Mouse (Mus musculus): ENCODE measurements around the gene Plcb3.
"Not testable (repeated sequence)": the region's sequence is repeated elsewhere in the genome, so short reads cannot be mapped to it uniquely, and the experiment has no call there.

Plcb3 gene

DNA sequence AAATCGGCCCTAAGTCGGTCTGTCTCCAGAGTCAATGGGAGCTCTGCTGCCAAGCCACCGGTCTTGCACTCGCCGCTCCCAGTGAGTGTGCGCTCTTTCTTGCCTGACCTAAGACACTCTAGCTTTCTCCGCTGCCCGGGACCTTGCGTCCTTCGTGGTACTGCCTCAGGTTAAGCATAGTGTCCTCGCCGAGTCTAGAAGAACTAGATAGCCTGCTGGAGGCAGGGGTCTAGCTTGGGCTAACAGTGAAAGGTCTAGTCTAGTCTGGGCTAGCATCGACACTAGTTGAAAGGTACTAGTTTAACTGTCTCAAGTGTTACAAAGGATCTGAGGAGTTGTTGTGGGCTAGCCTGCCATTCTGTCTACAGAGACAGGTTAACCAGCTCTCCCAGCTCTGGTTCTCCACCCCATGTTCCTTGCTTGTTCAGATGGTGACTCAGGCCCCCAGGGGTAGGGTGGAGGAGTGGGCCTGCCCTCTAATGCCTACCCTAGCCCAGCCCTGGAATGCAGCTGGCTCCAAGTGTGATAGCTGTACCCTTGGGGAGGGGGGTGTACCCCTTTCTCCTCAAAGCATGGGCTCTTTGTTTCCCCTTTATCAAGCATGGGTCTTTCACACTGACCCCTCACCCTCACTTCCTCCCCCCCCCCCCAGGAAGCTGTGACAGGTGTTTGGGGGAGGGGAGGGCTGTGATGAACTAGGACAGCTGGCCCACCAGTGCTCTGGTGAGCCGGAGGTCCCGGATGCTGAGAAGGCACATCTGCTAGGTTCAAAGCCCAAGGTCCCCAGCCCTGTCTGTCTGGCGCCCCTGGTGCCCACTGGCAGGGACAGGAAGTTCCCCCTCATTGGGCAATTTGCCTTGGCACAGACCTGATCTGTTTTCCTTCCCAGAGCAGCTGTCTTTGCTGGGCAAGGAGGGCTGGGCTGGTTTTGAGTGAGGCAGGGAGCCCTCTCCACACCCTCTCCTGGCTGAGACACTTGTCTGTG is at the start of gene Plcb3:
Plcb3 (minus strand) TSS at position 934 of the 985 bp plus-strand sequence.
- peak in 1 of 2 experiments; percentile 42 for DNase-seq

- DNase-seq, result peak; percentile 47 to 67
These were observed 44.0 kb upstream of the Plcb3 start for GRCm38 (mm10) chr19:7020224-7020641.

- peak; percentile 76 for DNase-seq
These were observed 42.9 kb upstream of the Plcb3 start, which contains the start of gene Fermt3 for GRCm38 (mm10) chr19:7019191-7019590. Gene Fermt3, minus strand, starts transcription at chr19:7019469.

GRCm38 (mm10) chr19:7018546-7018945 is 42.3 kb upstream of the Plcb3 start:
- no peak for DNase-seq

GRCm38 (mm10) chr19:7017541-7018457 is 41.5 kb upstream of the Plcb3 start:
- DNase-seq, result peak; percentile 57

GRCm38 (mm10) chr19:7014481-7015135 is 38.3 kb upstream of the Plcb3 start:
- DNase-seq, result no peak

GRCm38 (mm10) chr19:7013984-7014383 is 37.7 kb upstream of the Plcb3 start:
- no peak for DNase-seq

- DNase-seq, result no peak
These were observed 36.2 kb upstream of the Plcb3 start for GRCm38 (mm10) chr19:7012426-7012825.

- DNase-seq, result no peak
These were observed 30.8 kb upstream of the Plcb3 start for GRCm38 (mm10) chr19:7006892-7007593.

DNA sequence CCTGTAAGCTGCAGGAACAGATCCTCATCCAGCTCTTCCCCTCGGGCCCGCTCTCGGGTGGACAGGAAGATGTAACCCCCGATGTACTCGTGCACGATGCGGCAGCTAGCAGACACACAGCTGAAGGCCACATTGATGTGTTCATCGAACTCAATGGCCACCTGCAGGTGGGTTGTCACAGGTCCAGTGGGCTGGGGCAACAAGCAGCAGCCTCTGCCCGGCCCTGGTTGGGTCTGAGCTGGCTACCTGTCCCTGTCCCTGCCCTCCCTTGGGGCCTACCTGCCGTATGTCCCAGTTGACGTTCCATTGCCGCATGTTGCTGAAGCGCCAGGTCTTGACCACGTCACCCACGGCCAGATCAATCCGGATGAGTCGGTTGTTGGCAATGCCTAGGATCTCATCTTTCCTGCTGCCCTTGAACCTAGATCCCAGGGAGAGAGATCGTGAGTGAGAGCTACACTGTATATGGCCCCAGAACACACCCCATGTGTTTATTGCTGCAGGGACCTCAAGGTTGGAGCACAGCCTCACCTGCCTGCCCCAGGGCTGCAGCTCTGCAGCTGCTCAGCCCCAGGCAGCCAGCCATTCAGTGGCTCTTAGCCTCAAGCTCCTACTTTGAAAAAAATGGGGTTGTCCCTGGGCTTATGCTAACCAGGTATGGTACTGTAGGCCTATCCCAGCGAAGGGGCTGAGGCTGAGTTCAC is 23.2 kb upstream of the Plcb3 start:
- DNase-seq, result no peak

DNA sequence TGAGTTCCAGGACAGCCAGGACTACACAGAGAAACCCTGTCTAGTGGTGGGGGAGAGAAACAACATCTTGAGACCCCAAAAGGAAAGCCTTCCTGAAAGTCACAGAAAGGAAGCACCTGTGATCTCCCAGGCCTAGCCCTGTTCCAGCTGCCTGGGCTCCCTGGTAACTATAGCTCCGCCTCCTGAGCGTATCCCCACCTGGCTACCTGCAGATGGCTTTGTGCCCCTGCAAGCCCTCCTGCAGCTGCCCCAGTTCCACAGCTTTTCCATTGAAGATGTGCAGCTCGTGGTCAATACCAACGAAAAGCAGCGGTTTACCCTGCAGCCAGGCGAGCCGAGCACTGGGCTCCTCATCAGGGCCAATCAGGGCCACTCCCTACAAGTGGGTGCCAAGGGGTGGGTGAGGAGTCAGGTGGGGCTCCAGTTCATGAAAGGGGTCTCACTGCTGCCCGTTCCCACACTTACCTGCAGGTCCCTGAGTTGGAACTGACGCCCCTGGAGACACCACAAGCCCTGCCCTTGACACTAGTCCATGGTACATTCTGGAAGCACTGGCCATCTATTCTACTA is 21.5 kb upstream of the Plcb3 start:
- DNase-seq, result no peak

- peak; percentile 55 to 66 for DNase-seq
These were observed 19.7 kb upstream of the Plcb3 start, which contains the start of the genes Nudt22 and Trpt1 for GRCm38 (mm10) chr19:6996006-6996405. Gene Nudt22, minus strand, starts transcription at chr19:6996117. Gene Trpt1, plus strand, starts transcription at chr19:6996131.

DNA sequence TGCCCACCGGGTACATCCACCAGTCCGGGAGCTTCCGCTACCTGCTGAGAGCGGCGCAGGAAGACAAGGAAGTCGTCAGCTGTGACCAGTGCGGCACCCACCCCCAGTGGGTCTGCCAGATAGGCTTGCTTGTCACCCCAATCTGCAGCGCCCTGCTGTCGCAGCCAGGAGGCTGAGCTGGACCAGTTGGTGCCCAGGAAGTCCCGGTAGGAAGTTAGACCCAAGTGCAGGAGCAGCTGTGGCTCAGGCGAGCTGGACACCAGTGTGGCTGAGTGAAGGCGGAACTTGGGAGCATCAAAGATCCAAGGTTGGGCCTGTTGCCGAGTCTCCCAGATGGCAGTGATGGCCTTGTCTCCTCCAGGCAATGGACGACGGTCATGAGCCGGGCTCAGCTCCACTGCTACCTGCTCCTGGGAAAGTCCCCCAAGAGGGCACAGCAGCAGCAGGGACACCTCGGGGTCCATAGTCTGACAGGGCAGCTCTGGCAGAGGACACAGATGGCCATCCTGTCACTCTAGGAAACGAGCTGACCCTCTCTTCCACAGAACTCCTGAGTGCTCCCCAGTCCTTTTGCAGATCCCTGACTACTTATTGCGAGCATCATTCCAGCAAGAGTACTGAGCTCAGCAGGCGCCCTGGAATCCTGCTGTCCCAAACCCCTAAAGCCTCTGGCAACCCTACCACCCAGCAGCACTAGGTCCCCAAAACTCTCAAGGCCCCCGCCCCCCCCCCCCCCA is 19.2 kb upstream of the Plcb3 start:
- DNase-seq, result no peak

GRCm38 (mm10) chr19:6994489-6994888 is 18.2 kb upstream of the Plcb3 start:
- DNase-seq, result no peak

DNA sequence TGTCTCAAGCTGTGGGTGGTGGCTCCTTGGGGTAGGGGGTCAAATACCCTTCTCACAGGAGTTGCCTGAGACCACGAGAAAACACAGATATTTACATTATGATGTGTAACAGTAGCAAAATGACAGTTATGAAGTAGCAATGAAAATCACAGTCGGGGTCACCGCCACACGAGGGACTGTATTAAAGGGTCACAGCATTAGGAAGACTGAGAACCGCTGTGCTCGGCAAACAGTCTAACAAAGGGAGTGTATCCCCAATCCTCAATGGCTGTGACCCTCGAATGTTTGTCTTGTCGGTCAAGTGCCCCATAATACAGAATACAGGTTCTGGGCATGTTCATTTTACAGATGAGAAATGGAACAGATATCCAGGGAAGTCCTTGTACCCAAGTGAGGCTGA is 17.7 kb upstream of the Plcb3 start:
- no peak for DNase-seq

GRCm38 (mm10) chr19:6993011-6993770 is 16.9 kb upstream of the Plcb3 start:
- DNase-seq, result no peak

DNA sequence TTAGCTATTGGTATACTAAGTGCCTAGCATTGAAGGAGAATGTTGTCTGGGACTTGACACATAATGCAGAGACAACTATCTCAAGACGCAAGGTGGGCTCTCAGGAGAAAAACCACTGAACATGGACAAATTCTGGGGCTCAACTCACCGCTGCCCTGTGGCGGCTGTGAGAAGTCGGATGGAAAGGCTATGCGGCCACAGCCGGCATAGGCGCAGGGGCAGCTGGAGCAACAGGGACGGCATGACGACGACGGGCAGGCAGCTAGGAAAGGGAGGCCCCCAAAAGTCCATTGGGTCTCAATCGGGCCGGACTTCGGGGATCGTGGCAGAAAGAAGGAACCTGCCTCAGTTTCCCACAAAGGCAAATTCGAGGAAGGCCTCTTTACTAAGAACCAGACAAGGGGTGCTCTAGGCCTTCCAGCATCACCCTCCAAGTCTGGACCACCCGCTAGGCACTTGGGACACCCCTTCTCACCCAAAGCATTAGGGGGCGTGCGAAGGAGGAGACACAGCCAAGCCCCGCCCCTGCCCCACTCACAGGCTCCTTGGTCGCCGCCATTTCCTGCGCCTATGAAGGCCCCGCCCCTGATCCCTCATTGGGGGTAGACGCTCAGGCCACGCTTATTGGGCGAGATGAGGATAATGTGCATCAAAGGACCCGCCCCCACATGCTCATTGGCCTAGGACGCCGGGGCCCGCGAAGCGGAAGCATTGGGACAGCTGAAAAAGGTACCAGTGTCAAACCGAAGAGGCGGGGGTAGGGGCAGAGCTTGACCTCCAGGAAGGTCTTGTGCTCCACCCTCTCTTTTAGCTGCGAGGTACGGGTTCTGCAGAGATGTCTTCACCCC is 16.0 kb upstream of the Plcb3 start, which contains the start of gene Dnajc4:
Dnajc4 (minus strand) TSS at position 562 of the 848 bp plus-strand sequence.
- DNase-seq, result peak; percentile 94 to 95

DNA sequence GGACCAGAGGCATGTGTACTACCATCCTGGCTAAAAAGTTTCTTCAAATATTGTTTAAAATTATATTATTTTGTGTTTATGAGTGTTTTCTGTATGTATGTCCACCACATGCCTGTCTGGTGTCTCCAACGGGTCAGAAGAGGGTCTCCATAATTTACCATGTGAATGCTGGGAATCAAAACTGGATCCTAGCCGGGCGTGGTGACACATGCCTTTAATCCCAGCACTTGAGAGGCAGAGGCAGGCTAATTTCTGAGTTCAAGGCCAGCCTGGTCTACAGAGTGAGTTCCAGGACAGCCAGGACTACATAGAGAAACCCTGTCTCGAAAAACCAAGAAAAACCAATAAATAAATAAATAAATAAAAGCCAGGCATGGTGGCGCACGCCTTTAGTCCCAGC is 14.9 kb upstream of the Plcb3 start:
- not testable (repeated sequence) for DNase-seq
